Mouse (Mus musculus) ES-E14 (cell line): Measurements from ENCODE around the gene Aarsd1.
"Not testable (repeated sequence)": the region's sequence is repeated elsewhere in the genome, so short reads cannot be mapped to it uniquely, and the experiment has no call there.

Experiments used
- CHD2 ChIP-seq: IDR thresholded peaks from 2 replicates; pipeline ENCODE4 v1.6.1; 2014; ENCODE audit warnings: mild to moderate bottlenecking, low read depth, low read length, inconsistent platforms
- HCFC1 ChIP-seq: IDR thresholded peaks from 2 replicates; pipeline ENCODE4 v1.6.1; 2012; ENCODE audit warnings: low read length, inconsistent platforms, borderline replicate concordance; ENCODE audit not compliant: insufficient read depth
- MAFK ChIP-seq: IDR thresholded peaks from 2 replicates; pipeline ENCODE4 v1.6.1; 2014; ENCODE audit warnings: mild to moderate bottlenecking, low read depth, low read length, inconsistent platforms; ENCODE audit not compliant: insufficient read depth
- ZC3H11A ChIP-seq: IDR thresholded peaks from 2 replicates; pipeline ENCODE4 v1.6.1; 2012; ENCODE audit warnings: low read depth, mild to moderate bottlenecking, inconsistent platforms, low read length, borderline replicate concordance

DNA sequence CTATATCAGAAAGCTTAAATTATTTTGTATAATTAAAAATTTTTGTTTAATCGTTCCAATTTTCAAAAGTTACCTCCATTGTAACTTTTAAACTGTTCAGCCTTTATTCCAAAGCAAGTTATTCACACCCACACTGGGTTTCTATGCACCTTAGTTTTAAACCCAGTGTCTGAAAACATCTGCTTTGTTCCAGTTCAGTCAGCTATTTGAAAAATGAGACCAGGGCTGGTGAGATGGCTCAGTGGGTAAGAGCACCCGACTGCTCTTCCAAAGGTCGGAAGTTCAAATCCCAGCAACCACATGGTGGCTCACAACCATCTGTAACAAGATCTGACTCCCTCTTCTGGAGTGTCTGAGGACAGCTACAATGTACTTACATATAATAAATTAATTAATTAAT lies 20.6 kb upstream of the Aarsd1 start:
- TF ChIP-seq CHD2, ZC3H11A, HCFC1, MAFK: not testable (repeated sequence)
